Mouse (Mus musculus): ENCODE data around the gene Nudt15.

Gene Nudt15

DNA sequence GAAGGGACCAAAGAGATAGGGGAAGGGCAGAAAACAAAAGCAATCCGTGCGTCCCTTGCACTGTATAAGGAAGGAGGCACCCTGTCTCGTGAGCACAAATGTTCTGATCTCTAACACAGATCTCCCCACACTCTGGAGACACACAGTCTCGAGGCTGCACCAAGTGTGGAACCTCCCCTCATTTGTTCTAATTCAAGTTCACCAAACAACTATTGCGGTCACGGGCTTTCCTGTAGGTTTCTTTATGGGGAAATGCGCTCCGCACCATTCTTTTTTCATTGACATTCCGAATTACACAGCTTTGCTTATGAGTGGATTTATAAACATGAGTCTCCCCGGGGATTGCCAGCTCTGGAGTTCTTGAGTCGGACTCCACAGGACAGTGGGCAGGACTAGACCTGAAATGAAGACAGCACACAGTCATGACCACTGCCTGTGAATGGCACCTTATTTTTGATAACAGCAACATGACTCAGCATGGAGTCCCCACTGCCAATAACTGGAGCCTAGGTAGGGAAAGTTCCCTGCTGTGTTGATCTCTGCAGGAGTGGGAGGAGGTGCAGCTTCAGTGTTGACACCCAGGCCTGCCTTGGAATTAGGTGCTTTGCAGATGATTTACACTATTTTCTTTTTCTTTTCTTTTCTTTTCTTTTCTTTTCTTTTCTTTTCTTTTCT is 40.2 kb downstream of the Nudt15 start:
- DNase-seq = no peak

DNA sequence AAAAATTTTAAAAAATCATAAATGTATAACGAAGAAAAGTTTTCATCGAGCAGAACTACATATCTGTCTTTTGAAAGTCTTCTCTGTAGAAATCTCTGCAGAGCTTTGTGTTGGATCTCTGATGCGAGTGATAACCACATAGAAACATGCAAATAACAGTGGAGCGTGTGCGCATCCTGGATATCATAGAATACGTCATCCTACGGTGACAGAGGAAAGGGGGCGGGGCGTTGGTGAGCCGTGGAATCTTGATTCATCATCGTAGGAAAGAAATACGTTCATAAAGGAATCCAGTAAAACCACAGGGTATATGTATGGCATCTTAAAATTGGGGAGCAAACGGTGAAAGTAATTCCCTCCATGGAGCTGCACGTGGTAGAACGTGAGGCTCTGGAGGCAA is 40.8 kb downstream of the Nudt15 start:
- no peak for DNase-seq

DNA sequence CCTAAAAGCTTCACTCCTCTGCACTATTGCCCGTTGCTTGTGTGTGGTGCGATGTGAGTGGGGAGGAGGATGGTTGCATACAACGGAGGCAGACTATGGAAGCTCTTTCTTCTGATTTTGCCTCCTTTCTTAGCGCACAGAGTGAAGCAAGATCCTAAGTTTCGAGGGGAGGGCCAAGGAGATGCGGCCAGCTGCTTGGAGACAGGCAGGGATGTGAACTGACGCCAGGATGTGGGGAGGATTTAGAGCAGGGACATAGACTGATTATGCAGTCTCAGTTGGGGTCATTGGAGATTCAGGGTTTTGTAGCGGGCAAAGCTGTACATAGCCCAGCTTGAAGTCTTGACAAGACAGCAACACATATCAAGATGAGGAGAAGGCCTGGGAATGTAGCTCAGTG is 41.8 kb downstream of the Nudt15 start:
- no peak for DNase-seq

DNA sequence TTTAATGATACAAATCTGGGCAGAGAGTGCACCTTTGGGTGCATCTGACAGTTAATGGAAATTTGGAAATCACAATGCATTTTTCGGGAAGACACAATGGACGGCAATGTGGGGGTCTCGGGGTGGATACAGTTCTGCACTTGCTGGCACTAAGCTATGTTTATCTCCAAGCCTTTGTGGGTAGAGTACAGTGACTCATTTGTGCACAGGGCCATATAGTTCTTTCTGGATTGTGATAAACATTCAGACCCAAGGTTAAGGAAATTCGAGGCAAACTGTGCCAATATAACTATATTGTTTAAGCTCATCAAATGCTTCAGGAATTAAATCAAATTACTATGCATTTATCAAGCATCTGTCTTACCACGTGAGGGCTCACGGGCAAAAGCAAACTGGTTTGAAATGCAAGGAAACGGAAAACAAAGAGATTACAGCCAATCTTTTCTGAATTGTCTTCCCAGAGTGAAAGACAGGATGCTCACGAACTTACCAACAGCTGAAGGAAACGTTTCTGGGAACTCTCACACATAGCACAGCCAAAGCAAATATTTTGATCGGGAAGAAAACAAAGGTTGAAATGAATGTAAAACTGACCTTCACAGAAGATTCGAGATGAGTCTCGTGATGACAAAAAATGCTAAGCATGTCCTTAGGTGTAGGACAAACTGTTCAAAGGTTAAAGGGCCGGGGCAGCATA is 44.7 kb downstream of the Nudt15 start:
- DNase-seq = no peak

DNA sequence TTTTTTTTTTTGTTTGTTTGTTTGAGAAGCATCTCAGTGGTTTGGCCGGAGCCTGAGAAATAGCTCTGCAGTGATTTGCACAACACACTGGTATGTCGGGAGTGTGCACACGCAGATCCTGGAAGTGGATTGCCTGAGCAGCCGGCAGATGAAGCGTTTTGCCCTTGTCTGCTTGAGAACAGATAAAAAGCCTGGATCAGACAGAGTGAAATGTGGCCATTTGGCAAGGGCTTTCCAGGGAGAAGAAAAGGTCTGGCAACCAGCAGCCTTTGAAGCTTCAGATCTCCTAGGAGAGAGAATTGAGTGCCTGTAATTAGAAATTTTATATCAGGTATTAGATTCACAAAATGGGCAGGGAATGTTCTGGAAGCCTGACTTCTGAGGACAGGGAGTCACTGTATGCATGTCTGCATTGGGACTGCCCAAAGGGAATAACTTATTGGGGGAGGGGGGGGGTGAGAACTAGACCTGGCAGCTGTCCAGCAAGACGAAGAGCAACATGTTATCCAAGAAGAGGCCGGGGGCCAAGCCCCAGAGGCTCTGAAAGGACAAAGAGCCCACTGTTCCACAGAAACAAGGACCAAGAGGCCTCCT is 45.4 kb downstream of the Nudt15 start:
- DNase-seq = no peak

DNA sequence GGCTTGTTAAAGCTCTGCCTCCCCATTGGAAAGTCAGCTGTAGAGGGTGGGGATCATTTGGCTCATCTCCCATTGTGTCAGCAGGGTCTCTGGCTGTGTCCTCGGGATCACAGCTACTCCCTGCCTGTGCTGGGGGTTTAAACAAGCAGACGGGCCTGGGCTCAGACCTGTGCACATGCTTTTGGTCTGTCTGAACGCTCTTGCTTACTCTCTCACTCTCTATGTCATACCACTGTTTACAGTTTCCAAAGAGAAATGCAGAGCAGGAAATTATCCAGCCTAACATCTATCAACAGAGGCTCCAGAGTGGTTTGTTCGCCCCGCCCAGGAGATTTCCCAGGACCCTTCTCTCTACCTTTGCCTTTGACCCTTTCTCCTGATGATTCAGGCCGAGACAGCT is 46.3 kb downstream of the Nudt15 start:
- no peak for DNase-seq

DNA sequence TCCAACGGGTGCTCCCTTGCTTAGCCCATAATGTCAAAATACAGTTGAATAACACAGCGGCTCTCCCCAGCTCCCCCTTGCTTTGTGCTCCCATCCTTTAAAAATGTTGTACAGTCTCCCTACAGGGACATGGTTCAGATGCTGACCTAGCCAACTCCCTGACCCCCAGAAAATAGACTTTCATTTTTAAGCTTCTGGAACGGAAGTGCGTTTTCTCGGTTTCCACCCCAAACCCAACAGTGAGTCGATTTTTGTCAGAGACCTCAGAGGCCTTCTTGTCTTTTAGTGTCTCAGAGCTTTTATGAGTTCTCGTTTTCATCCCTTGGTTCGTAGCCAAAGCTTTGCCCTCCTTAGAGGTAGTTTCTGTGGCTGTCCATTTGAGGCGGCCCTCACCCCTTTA is 46.8 kb downstream of the Nudt15 start:
- no peak for DNase-seq

DNA sequence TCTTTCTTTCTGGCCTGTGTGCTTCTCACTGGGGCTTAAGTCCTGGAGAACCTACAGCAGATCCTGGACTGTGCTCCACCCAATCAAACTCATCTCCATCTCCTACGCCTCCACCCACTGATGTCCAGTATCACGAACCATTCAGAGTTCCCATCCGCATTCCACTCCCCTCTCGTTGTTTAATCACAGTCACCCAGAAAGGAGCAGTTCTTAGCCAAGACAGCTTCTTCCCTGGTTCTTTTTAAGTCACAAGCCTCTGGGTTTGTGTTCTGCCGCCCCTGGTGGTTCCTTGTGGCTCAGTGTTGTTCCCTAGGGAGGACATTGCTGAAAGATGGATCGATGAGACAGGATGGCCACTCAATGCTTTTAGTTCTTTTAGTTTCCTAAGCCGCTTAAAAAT is 52.3 kb downstream of the Nudt15 start:
- no peak for DNase-seq

DNA sequence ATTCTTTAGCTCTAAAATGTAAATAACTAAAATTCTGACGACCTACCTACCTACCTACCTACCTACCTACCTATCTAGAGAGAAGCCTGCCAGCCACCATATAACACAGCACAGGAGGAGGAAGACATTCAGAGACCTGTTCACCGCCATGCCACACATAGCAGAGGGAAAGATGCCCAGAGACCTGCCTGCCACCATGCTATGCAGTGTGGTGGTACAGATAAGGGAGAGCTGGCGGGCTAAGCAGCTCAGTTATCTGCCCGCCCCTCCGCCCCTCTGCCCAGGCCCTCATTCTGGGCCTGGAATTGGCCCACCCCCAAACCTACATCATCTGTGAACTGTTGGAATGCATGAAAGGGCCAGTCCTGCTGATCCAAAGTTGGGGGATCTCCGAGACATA is 53.9 kb downstream of the Nudt15 start:
- DNase-seq = no peak

DNA sequence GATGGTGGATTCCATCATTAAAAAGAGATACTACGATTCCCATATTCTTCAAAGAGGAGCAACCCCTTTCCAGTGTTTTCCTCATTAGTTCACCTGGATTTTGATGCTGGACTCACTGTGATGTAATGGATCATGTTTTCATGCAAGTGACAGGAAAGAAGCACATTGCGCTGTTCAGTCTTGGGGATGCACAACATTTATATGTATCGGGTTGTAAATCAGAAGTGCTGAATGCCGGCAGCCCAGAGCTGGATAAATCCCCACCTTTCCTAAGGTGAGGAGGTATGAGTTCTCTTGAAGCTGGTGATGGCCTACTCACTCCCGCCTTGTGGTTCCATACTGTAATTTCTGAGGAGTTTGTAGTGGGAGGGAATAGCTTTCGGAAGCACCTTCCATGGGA is 54.7 kb downstream of the Nudt15 start:
- no peak for DNase-seq

DNA sequence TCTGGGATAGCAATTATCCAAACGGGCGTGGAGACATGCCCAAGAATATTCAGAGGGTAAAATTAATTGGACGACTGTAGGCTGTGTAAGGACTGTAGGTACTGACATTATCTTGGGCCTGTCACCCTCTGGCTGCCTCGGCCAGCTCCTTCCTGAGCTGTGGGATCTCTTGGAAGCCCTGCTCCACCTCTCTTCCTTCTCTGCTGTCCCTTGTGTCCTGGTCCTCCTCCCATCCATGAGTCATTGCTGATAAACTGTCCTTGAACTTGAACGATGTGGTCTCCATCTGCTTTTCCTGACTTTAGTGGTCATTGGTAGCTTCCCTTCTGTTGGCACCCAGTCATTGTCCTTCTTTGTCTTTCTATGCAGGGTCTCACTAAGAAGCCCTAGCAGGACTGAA is 61.4 kb downstream of the Nudt15 start:
- DNase-seq = no peak

DNA sequence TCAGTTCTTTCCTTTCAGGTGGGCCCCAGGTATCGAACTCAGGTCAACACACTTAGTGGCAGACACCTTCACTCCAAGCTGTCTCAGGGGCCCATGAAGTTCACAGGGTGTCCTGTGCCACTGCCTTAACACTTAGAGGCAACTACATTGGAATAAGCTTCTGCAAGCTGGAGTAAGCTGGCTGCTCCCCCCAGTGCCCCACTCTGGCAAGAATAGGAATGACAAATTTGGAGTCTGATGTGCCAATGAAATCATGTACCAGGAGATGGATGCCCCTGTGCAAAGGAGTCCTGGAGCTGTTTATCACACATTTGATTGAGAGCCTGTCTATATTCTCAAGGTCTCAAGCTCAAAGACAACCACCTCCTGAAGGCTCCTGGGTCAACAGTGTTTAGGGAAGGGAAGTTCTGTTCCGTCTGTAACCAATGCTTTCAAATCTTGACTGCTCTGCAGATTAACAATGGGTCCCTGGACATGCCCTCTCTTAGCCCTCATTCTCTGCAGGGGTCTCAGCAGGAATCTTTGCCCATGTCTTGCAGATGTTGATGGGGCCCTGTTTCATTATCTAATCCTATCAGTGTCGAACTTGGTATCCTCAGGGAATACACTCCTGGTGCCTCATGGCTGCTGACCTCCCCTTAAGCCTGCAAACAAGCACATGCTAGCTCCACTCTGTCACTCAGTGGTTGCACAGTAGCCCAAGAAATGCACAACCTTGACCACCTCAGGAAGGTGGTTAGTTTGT is 63.5 kb downstream of the Nudt15 start:
- DNase-seq = no peak

DNA sequence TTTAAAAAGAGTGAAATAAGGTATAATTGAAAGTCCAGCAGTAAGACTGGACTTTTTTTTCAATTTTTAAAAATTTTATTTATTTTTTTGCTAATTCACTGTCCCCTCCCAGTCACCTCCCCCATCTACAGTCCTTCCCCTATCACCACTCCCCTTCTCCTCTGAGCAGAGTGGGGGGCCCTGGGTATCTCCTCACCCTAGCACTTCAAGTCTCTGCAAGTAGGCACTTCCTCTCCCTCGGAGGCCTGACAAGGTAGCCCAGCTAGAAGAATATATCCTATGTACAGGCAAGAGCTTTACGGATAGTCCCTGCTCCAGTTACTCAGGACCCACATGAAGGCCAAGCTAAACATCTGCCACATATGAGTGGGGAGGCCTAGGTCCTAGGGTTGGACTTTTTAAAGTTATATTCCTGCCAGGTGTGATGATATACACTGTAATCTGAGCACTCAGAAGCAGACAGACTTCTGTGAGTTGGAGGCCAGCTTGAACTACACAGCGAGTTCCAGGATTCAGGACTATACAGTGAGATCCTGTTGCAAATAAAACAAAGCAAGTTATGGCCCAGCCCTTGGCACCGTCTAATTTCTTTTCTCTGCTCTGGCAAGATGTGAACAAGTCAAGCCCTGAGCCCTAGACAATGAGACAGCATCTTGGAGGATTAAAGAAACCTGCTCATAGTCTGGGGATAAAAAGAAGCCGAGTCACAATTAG is 64.4 kb downstream of the Nudt15 start:
- no peak for DNase-seq

DNA sequence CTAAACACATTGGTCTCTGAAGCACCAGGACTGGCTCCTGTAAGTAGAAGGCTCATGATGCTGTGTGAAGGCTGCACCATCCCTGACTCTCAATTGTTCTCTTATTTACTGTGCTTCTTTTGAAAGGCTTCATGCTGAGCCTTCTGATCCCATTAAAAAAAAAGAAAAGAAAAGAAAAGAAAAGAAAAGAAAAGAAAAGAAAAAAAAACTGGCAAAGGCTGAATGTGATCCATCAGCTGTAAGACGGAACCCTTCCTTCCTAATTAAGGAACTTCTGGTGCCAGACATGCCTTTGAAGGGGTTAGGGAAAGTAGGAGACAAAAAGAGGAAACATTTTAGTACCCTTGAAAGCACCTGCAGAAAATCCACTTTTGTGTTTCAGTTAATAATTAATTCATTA is 68.3 kb downstream of the Nudt15 start:
- no peak for DNase-seq

DNA sequence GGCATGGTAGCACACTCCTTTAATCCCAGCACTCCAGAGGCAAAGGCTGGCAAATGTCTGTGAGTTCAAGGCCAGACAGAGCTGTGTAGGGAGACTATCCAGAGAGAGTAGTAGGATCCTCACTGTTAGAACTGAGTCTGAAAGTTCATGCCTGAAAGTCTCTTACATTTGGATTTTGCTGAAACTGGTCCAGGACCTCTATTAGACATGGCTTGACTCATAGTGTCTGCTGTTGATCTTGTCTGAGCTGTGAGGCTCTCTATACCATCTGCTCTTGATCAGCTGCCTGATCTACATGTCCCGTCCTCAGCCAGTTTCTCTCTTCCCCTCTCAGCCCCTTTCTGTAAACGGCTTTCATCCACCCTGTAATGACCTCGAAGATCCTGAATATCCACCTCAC is 69.7 kb downstream of the Nudt15 start:
- no peak for DNase-seq

DNA sequence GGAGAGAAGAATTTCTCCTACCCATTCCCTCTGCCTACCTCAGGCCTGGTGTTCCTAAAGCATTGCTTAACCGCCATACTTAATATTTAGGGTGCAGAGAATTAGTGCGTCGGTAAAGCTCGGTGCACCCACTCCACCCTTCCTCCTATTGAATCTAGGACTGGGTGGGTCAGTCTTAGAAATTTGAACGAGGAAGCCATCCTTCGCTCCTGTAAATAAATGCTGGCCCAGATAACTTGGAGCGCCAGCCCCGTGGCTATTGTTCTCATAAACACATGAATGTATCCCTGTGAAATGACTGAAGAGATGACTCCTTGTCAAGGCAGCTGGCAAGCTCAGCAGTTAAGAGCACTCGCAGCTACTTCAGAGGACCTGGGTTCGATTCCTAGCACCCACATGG is 71.0 kb downstream of the Nudt15 start:
- DNase-seq = no peak

DNA sequence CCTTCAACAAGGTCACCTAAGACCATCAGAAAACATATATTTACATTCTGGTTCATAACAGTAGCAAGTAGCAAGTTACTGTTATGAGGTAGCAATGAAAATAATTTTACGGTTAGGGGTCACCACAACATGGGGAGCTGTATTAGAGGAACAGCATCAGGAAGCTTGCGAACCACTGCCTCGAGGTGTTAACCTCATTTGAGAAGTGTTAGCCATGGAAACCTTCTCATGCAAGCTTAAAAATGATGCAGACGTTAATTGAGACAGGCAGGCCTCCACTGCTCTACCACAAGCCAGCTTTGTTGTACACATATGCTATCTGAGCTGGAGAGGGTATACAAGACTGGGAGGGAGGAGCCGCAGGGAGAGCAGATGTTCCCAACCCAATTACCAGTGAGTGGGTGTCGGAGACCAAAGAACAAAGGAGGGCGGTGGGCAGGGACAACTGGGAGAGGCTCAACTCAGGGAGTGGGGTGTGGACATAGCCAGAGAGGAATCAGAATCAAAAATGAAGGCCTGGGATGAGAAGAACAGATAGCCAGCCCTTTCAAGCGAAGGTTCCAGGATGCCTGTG is 71.6 kb downstream of the Nudt15 start:
- DNase-seq = no peak

DNA sequence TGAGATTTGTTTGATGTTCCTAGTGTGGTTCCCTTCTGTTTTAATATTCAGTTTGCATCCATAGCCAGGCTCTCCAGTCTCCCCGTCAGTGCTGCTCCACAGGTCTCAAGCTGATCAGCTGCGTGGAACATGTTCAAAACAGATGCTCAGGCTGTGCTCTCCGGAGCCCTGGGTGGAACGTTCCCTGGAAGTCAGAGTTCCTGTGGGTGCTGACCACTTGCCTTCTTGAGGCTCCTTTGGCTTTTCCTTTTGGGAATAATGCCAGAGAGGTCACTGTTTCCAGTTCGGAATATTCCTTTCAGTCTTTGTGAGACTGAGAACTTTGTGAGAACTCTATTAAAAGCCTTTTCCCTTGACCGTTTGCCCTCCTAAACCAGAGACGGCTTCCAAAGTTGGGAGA is 72.5 kb downstream of the Nudt15 start:
- no peak for DNase-seq

DNA sequence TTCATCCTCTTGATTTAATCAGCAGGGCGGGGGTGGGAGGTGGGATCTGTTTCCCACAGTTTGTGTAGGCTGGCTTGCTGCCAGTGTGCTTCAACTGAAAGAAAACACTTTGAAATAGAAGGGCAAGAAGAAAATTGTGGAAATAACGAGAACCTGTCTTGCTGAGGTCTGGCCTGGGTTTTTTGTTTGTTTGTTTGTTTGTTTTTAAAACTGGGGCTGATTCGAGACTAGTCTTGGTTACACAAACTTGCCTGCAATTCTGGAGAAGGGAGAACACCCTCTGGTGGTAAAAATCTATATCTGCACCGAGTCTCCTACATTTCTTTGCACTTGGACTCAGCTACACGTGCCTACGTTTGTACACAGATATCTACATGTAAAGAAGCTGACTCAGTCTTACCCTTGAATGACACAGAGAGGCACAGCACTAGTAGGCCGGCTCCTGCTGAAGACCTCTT is 73.4 kb downstream of the Nudt15 start:
- no peak for DNase-seq

DNA sequence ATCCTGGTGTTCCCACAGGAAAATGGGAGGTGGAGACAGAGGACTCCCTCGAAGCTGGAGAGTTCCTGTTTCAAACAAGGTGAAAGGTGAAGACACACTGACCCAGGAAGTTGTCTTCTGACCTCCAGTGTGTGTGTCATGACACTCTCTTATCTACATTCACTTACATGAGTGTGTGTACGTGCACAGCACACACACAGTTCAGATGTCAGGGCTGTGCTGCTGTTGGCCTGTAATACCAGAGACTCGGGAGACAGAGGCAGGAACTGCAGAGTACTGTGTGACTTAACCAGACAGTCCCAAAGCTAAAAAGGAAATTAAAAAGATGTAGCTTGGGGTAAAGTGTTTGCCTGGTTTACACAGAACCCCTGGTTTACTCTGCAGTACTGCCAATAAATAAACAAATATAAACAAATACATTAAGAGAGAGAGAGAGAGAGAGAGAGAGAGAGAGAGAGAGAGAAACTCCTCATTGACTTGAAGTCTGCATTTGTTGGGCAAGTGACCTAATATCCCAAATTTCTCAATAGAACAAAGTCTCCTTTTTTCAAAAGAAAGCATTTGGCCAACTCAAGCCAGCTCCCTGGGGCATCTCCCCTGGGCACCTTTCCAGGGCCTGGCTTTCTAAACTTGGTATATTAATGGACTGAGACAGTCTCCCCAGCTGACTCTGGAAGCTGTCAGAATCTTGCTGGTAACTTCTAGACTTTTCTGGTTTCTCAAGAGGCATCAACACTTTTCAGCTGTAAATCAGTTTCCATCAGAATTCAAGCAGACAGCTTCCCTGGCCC is 74.2 kb downstream of the Nudt15 start:
- no peak for DNase-seq

DNA sequence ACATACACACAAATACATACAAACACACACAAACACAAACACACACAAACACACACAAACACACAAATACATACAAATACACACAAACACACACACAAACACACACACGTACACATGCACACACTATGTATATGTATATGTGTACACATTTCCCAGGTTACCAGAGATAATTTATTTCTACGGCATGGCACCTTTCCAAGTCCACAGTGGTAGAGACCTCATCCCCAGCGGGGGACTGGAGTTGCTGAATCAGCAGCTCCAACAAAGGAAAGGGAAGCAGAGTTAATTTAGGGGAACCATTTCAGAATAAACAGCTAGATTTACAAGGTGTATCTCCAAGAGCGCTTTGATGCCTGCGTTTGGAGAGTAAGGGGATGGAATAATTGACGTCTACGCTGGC is 75.8 kb downstream of the Nudt15 start:
- no peak for DNase-seq

DNA sequence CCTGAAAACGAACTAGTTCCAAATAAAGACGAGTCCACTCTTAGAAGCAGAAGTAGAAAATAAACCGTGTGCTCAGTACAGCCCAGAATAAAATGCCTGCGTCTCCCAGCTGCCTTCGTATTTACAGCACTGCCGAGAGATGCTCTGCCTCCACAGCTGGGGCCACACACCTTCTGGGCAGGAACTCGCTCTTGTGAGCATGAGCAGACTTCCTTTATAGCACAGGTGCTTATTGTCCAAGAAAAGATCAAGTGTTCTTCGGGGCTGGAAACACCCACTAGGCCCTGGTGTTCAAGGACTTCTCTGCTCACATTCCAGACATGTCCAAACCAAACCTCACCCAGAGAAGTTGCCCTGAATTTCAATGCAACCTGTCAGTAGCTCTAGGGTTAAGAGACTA is 77.4 kb downstream of the Nudt15 start:
- DNase-seq = no peak

Measured in thymus, adult 18-20 months (tissue).